Comparison of ENCODE assay signal across 10 mouse cellular contexts in genomic region chr4:149526330-149526729, GRCm38 (mm10). TPM values are rescaled to one million over a fixed set of nuclear protein-coding genes. Genes with fewer than 3 reads are reported as not detected.
DNase-seq lines count a peak whose midpoint lies in the region; ATAC-seq and TF ChIP-seq lines count a peak whose summit lies in the region.
"Had no signal": no experiment of that assay in that cellular context is flagged by ENCODE, and none has a peak within 500 bp of the region (broad histone marks: within the 10 kb centered on the region; RNA-seq: fewer than 3 reads in every experiment).

No protein-coding gene starts in this region.

- H3K4me3 ChIP-seq in midbrain, embryonic 15.5 days = no peak overlapping the region
- no peak overlapping the region for H3K4me3 ChIP-seq in midbrain, embryonic 10.5 days
- H3K4me3 ChIP-seq in intestine, embryonic 15.5 days (replicated peaks) = no peak overlapping the region
- H3K4me3 ChIP-seq in stomach, postnatal 0 days (ENCODE audit: low read depth, low read length) = no peak overlapping the region

- TF ChIP-seq EP300 in stomach, postnatal 0 days (optimal IDR thresholded peaks at IDR 0.05) = no peak

- no peak overlapping the region for H3K27ac ChIP-seq in midbrain, embryonic 15.5 days
- H3K27ac ChIP-seq in midbrain, embryonic 10.5 days (replicated peaks) = no peak overlapping the region
- no peak overlapping the region for H3K27ac ChIP-seq in intestine, embryonic 15.5 days
- no peak overlapping the region for H3K27ac ChIP-seq in stomach, postnatal 0 days (replicated peaks)

- ATAC-seq in midbrain, embryonic 15.5 days (replicated peaks) = peak; percentile 27; the same call in 1 of the 2 replicates
- ATAC-seq in intestine, embryonic 15.5 days = peak; percentile 41; the same call in 1 of the 2 replicates
- peak; percentile 41; the same call in 1 of the 2 replicates for ATAC-seq in stomach, postnatal 0 days (ENCODE audit: low FRiP score, low TSS enrichment)

- no peak for TF ChIP-seq CTCF in stomach, postnatal 0 days (IDR thresholded peaks at IDR 0.05; ENCODE audit: low read depth)

- no peak overlapping the region for H3K9ac ChIP-seq in midbrain, embryonic 15.5 days
- H3K9ac ChIP-seq in intestine, embryonic 15.5 days = no peak overlapping the region
- H3K9ac ChIP-seq in stomach, postnatal 0 days (ENCODE audit: low read length) = no peak overlapping the region

- peak; percentile 47 for DNase-seq in gastrocnemius, postnatal 14 days
- no peak for DNase-seq in gastrocnemius, postnatal 4 days (ENCODE audit: low spot score in 2 of 2)
- DNase-seq in midbrain, embryonic 10.5 days (ENCODE audit: low spot score) = no peak
- DNase-seq in stomach, postnatal 0 days (ENCODE audit: low spot score) = no peak
- no peak for DNase-seq in spleen, postnatal 4 days (ENCODE audit: low spot score in 2 of 2)
- DNase-seq in layer of hippocampus, postnatal 36 days = no peak

- intact Hi-C loops in gastrocnemius, postnatal 14 days (cut with DNase I; ENCODE audit: low total_unique reads) = no loop called here

- H3K9me3 ChIP-seq in midbrain, embryonic 15.5 days = no peaks in the 10 kb centered on the region
- H3K9me3 ChIP-seq in midbrain, embryonic 10.5 days (replicated peaks) = no peaks in the 10 kb centered on the region
- no peaks in the 10 kb centered on the region for H3K9me3 ChIP-seq in intestine, embryonic 15.5 days
- H3K9me3 ChIP-seq in stomach, postnatal 0 days (ENCODE audit: control insufficient read depth, low read length) = no peaks in the 10 kb centered on the region

- no peak overlapping the region for H3K4me2 ChIP-seq in midbrain, embryonic 15.5 days
- no peak overlapping the region for H3K4me2 ChIP-seq in intestine, embryonic 15.5 days (replicated peaks)
- H3K4me2 ChIP-seq in stomach, postnatal 0 days (replicated peaks; ENCODE audit: low read depth) = no peak overlapping the region
- H3K4me2 ChIP-seq: liver, embryonic 11.5 days had no signal

- H3K4me1 ChIP-seq in midbrain, embryonic 15.5 days = peaks cover 26% of the 10 kb centered on the region
- H3K4me1 ChIP-seq in midbrain, embryonic 10.5 days = peaks cover 32% of the 10 kb centered on the region
- H3K4me1 ChIP-seq in intestine, embryonic 15.5 days (replicated peaks) = peaks cover 19% of the 10 kb centered on the region
- 0 out of 2 replicates have a peak, but pooled peaks cover 3% of the 10 kb centered on the region for H3K4me1 ChIP-seq in stomach, postnatal 0 days (replicated peaks; ENCODE audit: control insufficient read depth, insufficient read depth)

- no peaks in the 10 kb centered on the region for H3K27me3 ChIP-seq in midbrain, embryonic 15.5 days (replicated peaks)
- no peaks in the 10 kb centered on the region for H3K27me3 ChIP-seq in midbrain, embryonic 10.5 days (ENCODE audit: low read depth, poor library complexity, severe bottlenecking)
- H3K27me3 ChIP-seq in intestine, embryonic 15.5 days (replicated peaks) = no peaks in the 10 kb centered on the region
- no peaks in the 10 kb centered on the region for H3K27me3 ChIP-seq in stomach, postnatal 0 days (ENCODE audit: control insufficient read depth, insufficient read depth, low read length)

- no peaks in the 10 kb centered on the region for H3K36me3 ChIP-seq in midbrain, embryonic 15.5 days (replicated peaks)
- H3K36me3 ChIP-seq in midbrain, embryonic 10.5 days = peaks cover 7% of the 10 kb centered on the region; the same call in 1 of the 2 replicates
- H3K36me3 ChIP-seq in intestine, embryonic 15.5 days = no peaks in the 10 kb centered on the region
- H3K36me3 ChIP-seq in stomach, postnatal 0 days (ENCODE audit: control insufficient read depth, insufficient read depth, low read length) = no peaks in the 10 kb centered on the region

- WGBS in midbrain, embryonic 15.5 days = 33% methylated on average over 7 of the region's 7 CpGs
- 50% methylated on average over 7 of the region's 7 CpGs for WGBS in midbrain, embryonic 10.5 days
- 34% methylated on average over 7 of the region's 7 CpGs for WGBS in intestine, embryonic 15.5 days
- 45% methylated on average over 7 of the region's 7 CpGs for WGBS in stomach, postnatal 0 days

RNA-seq across cellular contexts. Expression of gene Ctnnbip1, which starts 8.3 kb away (rescaled TPM):
- total RNA-seq in gastrocnemius, postnatal 14 days (2021) = 10 to 100 TPM; 40.4 to 41.3 TPM
- 100 to 1,000 TPM in 1 of 2 experiments, 10 to 100 TPM in 1; 93.5 to 100 TPM for total RNA-seq in gastrocnemius, postnatal 4 days (2021)
- 99.5 and 106 TPM in 2 replicates for polyA plus RNA-seq in midbrain, embryonic 15.5 days (2015; fragmentation: Nextera tagmentation; extraction: Ambion mirVana)
- 54.8 and 56.6 TPM in 2 replicates for polyA plus RNA-seq in midbrain, embryonic 10.5 days (2016; fragmentation: Nextera tagmentation; extraction: Ambion mirVana)
- 41.7 and 43.8 TPM in 2 replicates for polyA plus RNA-seq in intestine, embryonic 15.5 days (2015; fragmentation: Nextera tagmentation; extraction: Ambion mirVana)
- 60.1 and 69.5 TPM in 2 replicates for polyA plus RNA-seq in stomach, postnatal 0 days (2015; fragmentation: Nextera tagmentation; extraction: Ambion mirVana)
- 10 to 100 TPM; 33.6 to 37.4 TPM for total RNA-seq in layer of hippocampus, postnatal 36 days (2021)

RNA-seq across cellular contexts. Expression of gene Lzic, which starts 41.3 kb away (rescaled TPM):
- total RNA-seq in gastrocnemius, postnatal 14 days (2021) = 10 to 100 TPM; 12.0 to 17.9 TPM
- total RNA-seq in gastrocnemius, postnatal 4 days (2021) = 10 to 100 TPM; 25.0 to 27.6 TPM
- 36.6 and 39.9 TPM in 2 replicates for polyA plus RNA-seq in midbrain, embryonic 15.5 days (2015; fragmentation: Nextera tagmentation; extraction: Ambion mirVana)
- 48.5 and 48.9 TPM in 2 replicates for polyA plus RNA-seq in midbrain, embryonic 10.5 days (2016; fragmentation: Nextera tagmentation; extraction: Ambion mirVana)
- 36.3 and 39.9 TPM in 2 replicates for polyA plus RNA-seq in intestine, embryonic 15.5 days (2015; fragmentation: Nextera tagmentation; extraction: Ambion mirVana)
- 18.9 and 22.5 TPM in 2 replicates for polyA plus RNA-seq in stomach, postnatal 0 days (2015; fragmentation: Nextera tagmentation; extraction: Ambion mirVana)
- total RNA-seq in layer of hippocampus, postnatal 36 days (2021) = 10 to 100 TPM; 19.4 to 23.6 TPM

RNA-seq across cellular contexts. Expression of gene Nmnat1, which starts 41.3 kb away (rescaled TPM):
- total RNA-seq in gastrocnemius, postnatal 14 days (2021) = 10 to 100 TPM; 17.6 to 20.2 TPM
- 10 to 100 TPM; 12.9 to 13.0 TPM for total RNA-seq in gastrocnemius, postnatal 4 days (2021)
- polyA plus RNA-seq in midbrain, embryonic 15.5 days (2015; fragmentation: Nextera tagmentation; extraction: Ambion mirVana) = 7.2 and 7.9 TPM in 2 replicates
- polyA plus RNA-seq in midbrain, embryonic 10.5 days (2016; fragmentation: Nextera tagmentation; extraction: Ambion mirVana) = 16.2 and 18.8 TPM in 2 replicates
- 13.3 TPM in 2 replicates for polyA plus RNA-seq in intestine, embryonic 15.5 days (2015; fragmentation: Nextera tagmentation; extraction: Ambion mirVana)
- 6.1 and 6.5 TPM in 2 replicates for polyA plus RNA-seq in stomach, postnatal 0 days (2015; fragmentation: Nextera tagmentation; extraction: Ambion mirVana)
- 1 to 10 TPM; 8.3 to 8.4 TPM for total RNA-seq in layer of hippocampus, postnatal 36 days (2021)

RNA-seq across cellular contexts. Expression of gene Tmem274, which starts 49.2 kb away (rescaled TPM):
- not detected for total RNA-seq in gastrocnemius, postnatal 14 days (2021)
- not detected for total RNA-seq in gastrocnemius, postnatal 4 days (2021)
- not detected in 2 replicates for polyA plus RNA-seq in midbrain, embryonic 15.5 days (2015; fragmentation: Nextera tagmentation; extraction: Ambion mirVana)
- polyA plus RNA-seq in midbrain, embryonic 10.5 days (2016; fragmentation: Nextera tagmentation; extraction: Ambion mirVana) = 0.41 and 0.55 TPM in 2 replicates
- polyA plus RNA-seq in intestine, embryonic 15.5 days (2015; fragmentation: Nextera tagmentation; extraction: Ambion mirVana) = 0.38 TPM in 1 of 2 replicates, not detected in the other
- polyA plus RNA-seq in stomach, postnatal 0 days (2015; fragmentation: Nextera tagmentation; extraction: Ambion mirVana) = not detected in 2 replicates
- total RNA-seq in layer of hippocampus, postnatal 36 days (2021) = not detected
- polyA plus RNA-seq: liver, embryonic 11.5 days; neural tube, embryonic 11.5 days had no signal

RNA-seq across cellular contexts. Expression of gene Clstn1, which starts 59.9 kb away (rescaled TPM):
- 10 to 100 TPM; 42.0 to 56.1 TPM for total RNA-seq in gastrocnemius, postnatal 14 days (2021)
- total RNA-seq in gastrocnemius, postnatal 4 days (2021) = 10 to 100 TPM; 78.9 to 80.6 TPM
- 163 and 164 TPM in 2 replicates for polyA plus RNA-seq in midbrain, embryonic 15.5 days (2015; fragmentation: Nextera tagmentation; extraction: Ambion mirVana)
- polyA plus RNA-seq in midbrain, embryonic 10.5 days (2016; fragmentation: Nextera tagmentation; extraction: Ambion mirVana) = 17.5 and 29.8 TPM in 2 replicates
- polyA plus RNA-seq in intestine, embryonic 15.5 days (2015; fragmentation: Nextera tagmentation; extraction: Ambion mirVana) = 40.9 and 42.4 TPM in 2 replicates
- polyA plus RNA-seq in stomach, postnatal 0 days (2015; fragmentation: Nextera tagmentation; extraction: Ambion mirVana) = 28.6 and 30.5 TPM in 2 replicates
- 100 to 1,000 TPM; 747 to 821 TPM for total RNA-seq in layer of hippocampus, postnatal 36 days (2021)
